ENCODE assay signal across 15 mouse cellular contexts in the genomic region with DNA sequence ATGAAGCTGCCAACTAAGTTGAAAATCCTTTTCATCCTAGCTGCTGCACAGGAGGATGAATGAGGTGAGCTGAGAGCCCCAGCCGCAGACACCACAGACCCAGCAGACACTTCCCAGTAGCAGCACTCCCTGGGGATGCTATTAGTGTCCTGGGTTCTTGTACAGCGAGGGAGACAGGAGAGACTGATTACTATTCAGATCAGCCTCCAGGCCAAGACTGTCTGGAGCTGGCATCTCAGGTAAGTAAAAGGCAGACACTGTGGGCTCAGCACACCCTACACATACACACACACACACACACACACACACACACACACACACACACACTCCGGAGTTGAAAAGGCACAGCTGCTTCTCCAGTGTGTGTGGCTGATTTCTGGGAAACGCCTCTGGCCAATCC.
DNase-seq lines count a peak whose midpoint lies in the region; ATAC-seq lines count a peak whose summit lies in the region.
"Had no signal": no experiment of that assay in that cellular context is flagged by ENCODE, and none has a peak within 500 bp of the region (broad histone marks: within the 10 kb centered on the region; RNA-seq: fewer than 3 reads in every experiment).

No protein-coding gene starts in this region.

- DNase-seq in forebrain, embryonic 11.5 days (ENCODE audit: low spot score), result peak; percentile 48
- no peak for DNase-seq in liver, embryonic 13.5 days
- no peak for DNase-seq in liver, embryonic 11.5 days (ENCODE audit: low spot score)
- no peak for DNase-seq in embryonic facial prominence, embryonic 14.5 days (ENCODE audit: low spot score)
- DNase-seq in gastrocnemius, adult 8-10 months (ENCODE audit: low spot score in 2 of 2), result no peak
- DNase-seq in adrenal gland, adult (ENCODE audit: inconsistent age in 2 of 2, low spot score in 1 of 2), result no peak
- DNase-seq: cerebellum, adult 8-10 months; right cerebral cortex, postnatal 14 days; thymus, postnatal 25 days had no signal

- H3K27ac ChIP-seq in forebrain, embryonic 11.5 days (ENCODE audit: low read depth, low read length), result no peak overlapping the region
- no peak overlapping the region for H3K27ac ChIP-seq in forebrain, embryonic 16.5 days (ENCODE audit: low read length)
- H3K27ac ChIP-seq in liver, embryonic 13.5 days, result no peak overlapping the region
- H3K27ac ChIP-seq in liver, embryonic 11.5 days (ENCODE audit: low read depth, low read length), result no peak overlapping the region; the same call in 1 of the 2 replicates
- 0 out of 2 replicates have a peak overlapping the region, but pooled peaks have one; percentile 73 for H3K27ac ChIP-seq in embryonic facial prominence, embryonic 14.5 days (replicated peaks; ENCODE audit: low read depth, low read length)
- peak overlapping the region; percentile 70; the same call in 1 of the 2 replicates for H3K27ac ChIP-seq in midbrain, embryonic 12.5 days (replicated peaks)
- H3K27ac ChIP-seq: heart, embryonic 15.5 days; macrophage had no signal

- no peak overlapping the region for H3K4me2 ChIP-seq in forebrain, embryonic 11.5 days (ENCODE audit: low read depth, low read length, severe bottlenecking)
- no peak overlapping the region for H3K4me2 ChIP-seq in forebrain, embryonic 16.5 days (ENCODE audit: low read length)
- H3K4me2 ChIP-seq in liver, embryonic 13.5 days, result 0 out of 2 replicates have a peak overlapping the region, but pooled peaks have one; percentile 58
- H3K4me2 ChIP-seq in liver, embryonic 11.5 days, result no peak overlapping the region
- no peak overlapping the region for H3K4me2 ChIP-seq in embryonic facial prominence, embryonic 14.5 days (ENCODE audit: low read depth, low read length)
- no peak overlapping the region for H3K4me2 ChIP-seq in midbrain, embryonic 12.5 days (replicated peaks)

- H3K9ac ChIP-seq in forebrain, embryonic 11.5 days (ENCODE audit: low read length), result no peak overlapping the region
- H3K9ac ChIP-seq in forebrain, embryonic 16.5 days (replicated peaks; ENCODE audit: low read depth, low read length), result no peak overlapping the region
- no peak overlapping the region for H3K9ac ChIP-seq in liver, embryonic 13.5 days
- H3K9ac ChIP-seq in liver, embryonic 11.5 days (ENCODE audit: low read depth, low read length), result no peak overlapping the region
- H3K9ac ChIP-seq in embryonic facial prominence, embryonic 14.5 days (ENCODE audit: low read depth, low read length), result no peak overlapping the region
- H3K9ac ChIP-seq in midbrain, embryonic 12.5 days (replicated peaks), result no peak overlapping the region
- H3K9ac ChIP-seq: heart, embryonic 15.5 days had no signal

- 55% methylated on average over 4 of the region's 4 CpGs for WGBS in forebrain, embryonic 11.5 days
- 55% methylated on average over 4 of the region's 4 CpGs for WGBS in forebrain, embryonic 16.5 days
- 64% methylated on average over 4 of the region's 4 CpGs for WGBS in liver, embryonic 13.5 days (ENCODE audit: insufficient replicate concordance)
- 66% methylated on average over 4 of the region's 4 CpGs for WGBS in liver, embryonic 11.5 days
- WGBS in embryonic facial prominence, embryonic 14.5 days, result 38% methylated on average over 4 of the region's 4 CpGs
- 46% methylated on average over 4 of the region's 4 CpGs for WGBS in midbrain, embryonic 12.5 days

- no peak for ATAC-seq in forebrain, embryonic 11.5 days (replicated peaks; ENCODE audit: low FRiP score)
- no peak for ATAC-seq in forebrain, embryonic 16.5 days
- no peak for ATAC-seq in liver, embryonic 13.5 days (ENCODE audit: low read depth)
- ATAC-seq in liver, embryonic 11.5 days (replicated peaks; ENCODE audit: low FRiP score), result no peak
- ATAC-seq in embryonic facial prominence, embryonic 14.5 days (ENCODE audit: low read depth), result peak; percentile 6; the same call in 1 of the 2 replicates
- peak; percentile 41 for ATAC-seq in midbrain, embryonic 12.5 days (ENCODE audit: low FRiP score, low read depth)
- ATAC-seq: inflammation-experienced regulatory T-cells, adult 6 months had no signal

- no peaks in the 10 kb centered on the region for H3K9me3 ChIP-seq in forebrain, embryonic 11.5 days (ENCODE audit: control insufficient read depth, low read length)
- no peaks in the 10 kb centered on the region for H3K9me3 ChIP-seq in forebrain, embryonic 16.5 days (ENCODE audit: control insufficient read depth, low read length)
- H3K9me3 ChIP-seq in liver, embryonic 13.5 days (replicated peaks), result no peaks in the 10 kb centered on the region
- H3K9me3 ChIP-seq in liver, embryonic 11.5 days (ENCODE audit: control insufficient read depth, low read length), result no peaks in the 10 kb centered on the region
- H3K9me3 ChIP-seq in embryonic facial prominence, embryonic 14.5 days (ENCODE audit: control insufficient read depth, low read length), result no peaks in the 10 kb centered on the region
- no peaks in the 10 kb centered on the region for H3K9me3 ChIP-seq in midbrain, embryonic 12.5 days
- H3K9me3 ChIP-seq: heart, embryonic 15.5 days had no signal

- H3K27me3 ChIP-seq in forebrain, embryonic 11.5 days (ENCODE audit: control insufficient read depth, insufficient read depth, low read length), result no peaks in the 10 kb centered on the region
- H3K27me3 ChIP-seq in forebrain, embryonic 16.5 days (replicated peaks; ENCODE audit: control insufficient read depth, insufficient read depth, low read length), result no peaks in the 10 kb centered on the region
- 0 out of 2 replicates have a peak, but pooled peaks cover 9% of the 10 kb centered on the region for H3K27me3 ChIP-seq in liver, embryonic 13.5 days
- no peaks in the 10 kb centered on the region; the same call in 1 of the 2 replicates for H3K27me3 ChIP-seq in liver, embryonic 11.5 days (replicated peaks; ENCODE audit: control insufficient read depth, insufficient read depth, low read length)
- no peaks in the 10 kb centered on the region for H3K27me3 ChIP-seq in embryonic facial prominence, embryonic 14.5 days (replicated peaks; ENCODE audit: control insufficient read depth, insufficient read depth, low read length)
- peaks cover 5% of the 10 kb centered on the region for H3K27me3 ChIP-seq in midbrain, embryonic 12.5 days

- H3K4me1 ChIP-seq in forebrain, embryonic 11.5 days (replicated peaks; ENCODE audit: control insufficient read depth, insufficient read depth, low read length), result peaks cover 7% of the 10 kb centered on the region; the same call in 1 of the 2 replicates
- H3K4me1 ChIP-seq in forebrain, embryonic 16.5 days (replicated peaks; ENCODE audit: control insufficient read depth, insufficient read depth, low read length), result peaks cover 11% of the 10 kb centered on the region
- peaks cover 22% of the 10 kb centered on the region for H3K4me1 ChIP-seq in liver, embryonic 13.5 days (replicated peaks)
- H3K4me1 ChIP-seq in liver, embryonic 11.5 days (replicated peaks; ENCODE audit: control insufficient read depth, insufficient read depth, low read length), result peaks cover 15% of the 10 kb centered on the region
- peaks cover 44% of the 10 kb centered on the region for H3K4me1 ChIP-seq in embryonic facial prominence, embryonic 14.5 days (ENCODE audit: control insufficient read depth, insufficient read depth, low read length)
- peaks cover 22% of the 10 kb centered on the region for H3K4me1 ChIP-seq in midbrain, embryonic 12.5 days

- H3K36me3 ChIP-seq in forebrain, embryonic 11.5 days (ENCODE audit: control insufficient read depth, insufficient read depth, low read length), result no peaks in the 10 kb centered on the region
- H3K36me3 ChIP-seq in forebrain, embryonic 16.5 days (ENCODE audit: control insufficient read depth, insufficient read depth), result no peaks in the 10 kb centered on the region
- no peaks in the 10 kb centered on the region for H3K36me3 ChIP-seq in liver, embryonic 13.5 days
- H3K36me3 ChIP-seq in liver, embryonic 11.5 days (ENCODE audit: control insufficient read depth, insufficient read depth, low read length), result no peaks in the 10 kb centered on the region
- H3K36me3 ChIP-seq in embryonic facial prominence, embryonic 14.5 days (ENCODE audit: control insufficient read depth, insufficient read depth, low read length), result no peaks in the 10 kb centered on the region
- H3K36me3 ChIP-seq in midbrain, embryonic 12.5 days, result no peaks in the 10 kb centered on the region
- H3K36me3 ChIP-seq: heart, embryonic 15.5 days had no signal

- H3K4me3 ChIP-seq in forebrain, embryonic 11.5 days (ENCODE audit: low read depth, low read length), result no peak overlapping the region
- H3K4me3 ChIP-seq in forebrain, embryonic 16.5 days (replicated peaks; ENCODE audit: low read length), result no peak overlapping the region
- H3K4me3 ChIP-seq in liver, embryonic 13.5 days (replicated peaks), result no peak overlapping the region
- no peak overlapping the region for H3K4me3 ChIP-seq in liver, embryonic 11.5 days (ENCODE audit: low read depth, low read length)
- no peak overlapping the region for H3K4me3 ChIP-seq in embryonic facial prominence, embryonic 14.5 days (ENCODE audit: low read depth, low read length)
- no peak overlapping the region for H3K4me3 ChIP-seq in midbrain, embryonic 12.5 days
- H3K4me3 ChIP-seq: erythroblast, embryonic 14.5 days; heart, embryonic 15.5 days had no signal

Comparison
In these comparisons a context has a peak if more than half of its experiments do, and no peak if none do; other contexts are left out.
1. ATAC-seq: peak in embryonic facial prominence, embryonic 14.5 days (single experiment) and midbrain, embryonic 12.5 days (single experiment); none in forebrain, embryonic 11.5 days (single experiment), forebrain, embryonic 16.5 days (single experiment), liver, embryonic 13.5 days (single experiment) and liver, embryonic 11.5 days (single experiment).
2. H3K27ac ChIP-seq: peak in embryonic facial prominence, embryonic 14.5 days (single experiment) and midbrain, embryonic 12.5 days (single experiment); none in forebrain, embryonic 11.5 days (single experiment), forebrain, embryonic 16.5 days (single experiment), liver, embryonic 13.5 days (single experiment) and liver, embryonic 11.5 days (single experiment).